Mouse (Mus musculus) myocyte (in vitro differentiated cells): ENCODE results near the gene Adipor2.

Experiments
- MAX ChIP-seq: IDR thresholded peaks from one replicate; pipeline ENCODE4 v1.6.1; 2011; ENCODE audit warnings: low read depth, mild to moderate bottlenecking, control low read depth
- MYOD1 ChIP-seq, 3 experiments: IDR thresholded peaks; one replicate each; pipeline ENCODE4 v1.6.1; 2011; ENCODE audit warnings: control low read depth in 2 of 3, low read depth in 2 of 3, mild to moderate bottlenecking in 2 of 3, moderate library complexity in 1 of 3; ENCODE audit not compliant: insufficient read length in 2 of 3, control insufficient read depth in 1 of 3
- MYOG ChIP-seq, 3 experiments: IDR thresholded peaks; one replicate each; pipeline ENCODE4 v1.6.1; 2011; ENCODE audit warnings: control low read depth in 2 of 3, low read depth in 2 of 3, mild to moderate bottlenecking in 2 of 3; ENCODE audit not compliant: insufficient read length in 2 of 3, control insufficient read depth in 1 of 3, insufficient read depth in 1 of 3
- POLR2A ChIP-seq: IDR thresholded peaks from one replicate; pipeline ENCODE4 v1.6.1; 2011; ENCODE audit warnings: low read depth, mild to moderate bottlenecking, control low read depth, moderate library complexity; ENCODE audit not compliant: insufficient read length
- USF1 ChIP-seq: IDR thresholded peaks from one replicate; pipeline ENCODE4 v1.6.1; 2011; ENCODE audit warnings: low read depth, mild to moderate bottlenecking, control low read depth, moderate library complexity

DNA sequence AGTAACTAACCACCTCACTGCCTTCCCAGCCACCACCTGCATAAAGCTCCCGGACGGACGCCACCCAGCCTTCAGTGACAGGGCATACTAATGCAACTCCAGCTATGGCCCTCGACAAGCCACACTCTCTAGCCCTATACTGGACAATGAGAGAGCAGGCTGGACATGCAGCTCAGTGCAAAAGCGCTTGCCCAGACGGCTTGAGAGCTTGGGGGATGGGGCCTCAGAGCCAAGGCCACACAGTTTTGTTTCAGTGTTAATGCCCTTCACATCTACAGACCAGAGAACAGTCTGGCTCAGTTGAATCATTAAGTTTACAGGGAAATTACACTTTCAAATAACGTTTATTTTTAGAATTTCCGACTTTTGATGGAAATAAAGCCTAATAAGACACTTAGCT is 40.7 kb upstream of the Adipor2 start:
- TF ChIP-seq MYOG (IDR thresholded peaks at IDR 0.05; ENCODE audit: control insufficient read depth in 1 of 3, insufficient read depth in 1 of 3, insufficient read length in 2 of 3, low read depth in 2 of 3) (no peak), USF1 (no peak), POLR2A (no peak), MYOD1 (IDR thresholded peaks at IDR 0.05; ENCODE audit: control insufficient read depth in 1 of 3, insufficient read length in 2 of 3, low read depth in 2 of 3) (no peak), MAX (no peak)
